Mouse (Mus musculus): Measurements from ENCODE around the gene Hivep3.

DNA sequence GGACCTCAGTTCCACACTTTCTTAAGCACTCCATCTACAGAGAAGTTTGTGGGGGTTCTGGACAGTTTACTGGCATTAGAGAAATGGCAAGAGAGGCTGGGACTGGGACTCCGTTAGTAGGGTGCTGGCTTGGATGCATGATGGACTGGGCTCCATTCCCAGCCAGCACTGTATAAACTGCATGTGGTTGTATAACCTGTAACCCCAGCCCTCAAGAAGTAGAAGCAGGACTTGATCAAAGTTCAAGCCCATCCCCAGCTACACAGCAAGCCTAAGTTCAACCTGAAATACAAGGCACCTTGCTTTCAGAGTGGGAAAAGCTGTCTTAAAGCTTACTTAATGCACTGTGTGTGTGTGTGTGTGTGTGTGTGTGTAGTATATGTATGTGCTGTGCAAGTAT is 226.3 kb downstream of the Hivep3 start:
- TF ChIP-seq CTCF (conservative IDR thresholded peaks at IDR 0.05; ENCODE audit: insufficient read depth, insufficient read length, low read depth, low read length) (no peak), POLR2A (IDR thresholded peaks at IDR 0.05; ENCODE audit: low read depth, low read length) (no peak)
